Mouse (Mus musculus) heart, adult 2 months (tissue): ENCODE data around the gene Srsf10.

Source experiments
- EP300 ChIP-seq: fragments of 200-500 bp; IDR thresholded peaks from 2 replicates; pipeline ENCODE4 v1.6.1; 2011; ENCODE audit warnings: low read depth, low read length, control low read depth; ENCODE audit not compliant: insufficient read depth
- POLR2A ChIP-seq: fragments of 200-500 bp; IDR thresholded peaks from 2 replicates; pipeline ENCODE4 v1.6.1; 2011; ENCODE audit warnings: mild to moderate bottlenecking, low read depth, low read length, control low read depth; ENCODE audit not compliant: insufficient read depth

GRCm38 (mm10) chr4:135886184-135886583 is 30.6 kb downstream of the Srsf10 start:
- TF ChIP-seq EP300 (no peak), POLR2A (no peak)
